Mouse (Mus musculus): Measurements from ENCODE around the gene Pip5k1b. TPM values are rescaled to one million over a fixed set of nuclear protein-coding genes. Genes with fewer than 3 reads are reported as not detected.

The Pip5k1b gene
- polyA plus RNA-seq, 1 experiment from 2014 or later = 4.4 TPM

DNA sequence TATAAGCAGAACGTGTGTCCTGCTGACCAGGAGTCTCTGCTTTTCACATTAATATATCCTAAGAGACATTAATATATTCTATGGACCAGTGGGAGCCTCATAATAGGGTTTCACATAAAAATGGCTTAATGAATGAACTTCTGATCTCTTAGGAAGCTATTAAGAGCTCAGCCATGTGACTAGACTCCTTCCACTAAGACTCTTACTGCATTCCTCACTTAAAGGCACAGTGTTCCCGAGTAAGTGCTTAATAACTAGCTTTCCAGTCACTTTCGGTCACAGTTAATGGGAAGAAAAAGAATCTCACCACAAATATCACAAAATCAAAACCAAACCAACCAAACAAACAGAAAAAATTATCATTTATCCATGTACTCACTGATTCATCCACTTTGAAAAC lies 87.1 kb downstream of the Pip5k1b start:
- TF ChIP-seq CTCF (IDR thresholded peaks at IDR 0.05; ENCODE audit: low read depth) (no peak), EP300 (IDR thresholded peaks at IDR 0.05; ENCODE audit: low read depth) (no peak)
- Histone ChIP-seq H3K4me3 (ENCODE audit: low read depth, low read length) (no peak overlapping the region), H3K27me3 (ENCODE audit: insufficient read depth, low read length) (no peaks in the 10 kb centered on the region), H3K4me1 (ENCODE audit: insufficient read depth) (no peaks in the 10 kb centered on the region), H3K27ac (ENCODE audit: low read depth) (no peak overlapping the region), H3K9me3 (ENCODE audit: low read length) (no peaks in the 10 kb centered on the region), H3K36me3 (replicated peaks; ENCODE audit: insufficient read depth, low read length) (no peaks in the 10 kb centered on the region), H3K4me2 (ENCODE audit: low read depth, low read length) (no peak overlapping the region), H3K9ac (replicated peaks) (no peak overlapping the region)
- ATAC-seq = no peak
- DNase-seq = no peak
- 76% methylated on average over 3 of the region's 3 CpGs for WGBS (ENCODE audit: insufficient replicate concordance)

DNA sequence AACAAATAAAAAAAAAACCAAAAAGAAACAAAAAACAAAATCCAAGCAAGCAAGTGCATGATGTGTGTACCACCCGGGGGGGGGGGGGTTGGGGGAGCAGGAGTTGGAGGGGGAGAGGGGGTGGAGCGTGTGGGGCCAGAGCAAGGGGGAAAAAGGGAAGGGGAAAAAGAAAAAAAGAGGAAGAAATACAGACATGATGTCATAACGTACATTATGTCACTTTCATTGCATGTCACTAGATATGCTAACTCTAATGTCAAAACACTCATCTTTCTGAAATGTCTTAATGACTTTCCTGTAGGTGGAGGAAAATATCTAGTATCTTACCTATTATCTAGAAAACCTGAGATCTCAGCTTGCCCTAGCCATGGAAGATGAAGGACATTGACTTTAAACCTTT lies 92.7 kb downstream of the Pip5k1b start:
- no peaks in the 10 kb centered on the region for H3K4me1 ChIP-seq (ENCODE audit: insufficient read depth)
- no peaks in the 10 kb centered on the region for H3K9me3 ChIP-seq (ENCODE audit: low read length)
- TF ChIP-seq EP300 (IDR thresholded peaks at IDR 0.05; ENCODE audit: low read depth) (no peak), CTCF (IDR thresholded peaks at IDR 0.05; ENCODE audit: low read depth) (no peak)
- H3K4me2 ChIP-seq (ENCODE audit: low read depth, low read length) = no peak overlapping the region
- H3K36me3 ChIP-seq (replicated peaks; ENCODE audit: insufficient read depth, low read length) = no peaks in the 10 kb centered on the region
- no peaks in the 10 kb centered on the region for H3K27me3 ChIP-seq (ENCODE audit: insufficient read depth, low read length)
- no peak overlapping the region for H3K4me3 ChIP-seq (ENCODE audit: low read depth, low read length)
- ATAC-seq = no peak
- 76% methylated on average over 3 of the region's 3 CpGs for WGBS (ENCODE audit: insufficient replicate concordance)
- H3K27ac ChIP-seq (ENCODE audit: low read depth) = no peak overlapping the region
- H3K9ac ChIP-seq (replicated peaks) = no peak overlapping the region
- no peak for DNase-seq

DNA sequence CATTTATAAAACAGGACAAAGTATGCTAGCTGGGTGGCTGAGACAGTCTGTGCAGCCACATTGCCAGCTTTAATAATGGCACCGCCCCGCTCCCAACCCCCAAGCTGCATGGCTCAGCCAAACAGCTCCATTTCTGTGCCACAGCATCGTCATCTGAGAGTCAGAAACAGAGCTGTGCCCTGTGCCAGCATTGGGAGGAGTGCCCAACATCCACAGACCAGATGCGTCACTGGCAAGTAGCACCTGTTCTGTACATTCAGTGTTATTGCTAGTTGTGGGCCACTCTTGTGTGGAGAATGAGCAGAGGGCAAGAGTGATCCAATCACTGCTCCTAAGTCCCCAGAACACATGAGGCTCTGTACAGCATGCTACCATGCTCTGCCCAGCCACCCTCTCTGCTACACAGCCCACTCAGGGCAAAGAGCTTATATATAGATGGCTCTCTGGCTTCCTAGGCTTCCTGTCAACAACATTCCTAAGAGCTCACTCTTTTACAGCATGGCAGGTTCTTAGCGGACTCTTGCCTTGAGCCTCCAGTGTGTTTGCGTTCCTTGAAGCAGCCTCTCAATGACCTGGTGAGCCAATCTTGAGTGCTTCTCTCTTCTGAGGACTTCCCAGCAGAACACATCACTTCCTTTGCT lies 99.0 kb downstream of the Pip5k1b start:
- Histone ChIP-seq H3K9ac (replicated peaks) (no peak overlapping the region), H3K4me1 (ENCODE audit: insufficient read depth) (no peaks in the 10 kb centered on the region), H3K36me3 (replicated peaks; ENCODE audit: insufficient read depth, low read length) (no peaks in the 10 kb centered on the region), H3K27me3 (ENCODE audit: insufficient read depth, low read length) (no peaks in the 10 kb centered on the region), H3K4me3 (ENCODE audit: low read depth, low read length) (no peak overlapping the region), H3K27ac (ENCODE audit: low read depth) (no peak overlapping the region), H3K4me2 (ENCODE audit: low read depth, low read length) (no peak overlapping the region), H3K9me3 (ENCODE audit: low read length) (no peaks in the 10 kb centered on the region)
- 90% methylated on average over 6 of the region's 6 CpGs for WGBS (ENCODE audit: insufficient replicate concordance)
- no peak for ATAC-seq
- TF ChIP-seq CTCF (IDR thresholded peaks at IDR 0.05; ENCODE audit: low read depth) = no peak
- no peak for DNase-seq

DNA sequence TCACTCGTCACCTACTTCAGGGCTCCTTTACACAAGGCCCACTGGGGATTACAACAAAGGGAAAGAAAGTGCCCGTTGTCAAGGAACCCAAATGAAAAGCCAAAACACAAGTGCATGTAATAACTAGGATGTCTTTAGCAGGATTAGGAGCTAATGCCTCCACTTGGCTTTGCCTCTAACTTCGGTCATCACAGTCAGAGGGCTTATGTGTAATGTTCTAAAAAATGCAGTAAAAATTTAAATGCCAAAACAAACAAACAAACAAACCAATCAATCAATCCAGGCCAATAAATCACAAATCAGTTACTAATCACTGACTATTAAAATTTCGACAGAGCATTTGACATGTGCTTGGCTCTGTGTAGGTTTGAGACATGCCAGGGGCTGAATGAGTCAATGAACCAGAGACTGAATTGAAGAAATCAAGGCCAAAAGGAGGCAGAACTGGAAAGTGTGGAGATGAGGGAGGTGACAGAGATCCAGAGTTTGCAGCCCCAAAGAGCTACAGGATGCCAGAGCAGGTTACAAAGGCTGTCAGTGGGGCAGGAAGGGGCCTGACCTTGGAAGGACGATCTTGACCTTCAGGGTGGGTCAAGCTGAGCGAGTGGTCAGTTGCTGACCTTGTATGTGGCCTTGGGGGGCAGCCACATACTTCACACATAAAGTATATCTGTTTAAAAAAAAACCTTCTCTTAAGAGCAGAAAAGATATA lies 100.3 kb downstream of the Pip5k1b start:
- H3K9ac ChIP-seq (replicated peaks) = no peak overlapping the region
- H3K27me3 ChIP-seq (ENCODE audit: insufficient read depth, low read length) = no peaks in the 10 kb centered on the region
- WGBS (ENCODE audit: insufficient replicate concordance) = 78% methylated on average over 6 of the region's 6 CpGs
- no peaks in the 10 kb centered on the region; the same call in 1 of the 2 replicates for H3K4me1 ChIP-seq (ENCODE audit: insufficient read depth)
- DNase-seq (no peak), ATAC-seq (no peak)
- no peak overlapping the region for H3K4me2 ChIP-seq (ENCODE audit: low read depth, low read length)
- TF ChIP-seq EP300 (IDR thresholded peaks at IDR 0.05; ENCODE audit: low read depth) = no peak
- TF ChIP-seq CTCF (IDR thresholded peaks at IDR 0.05; ENCODE audit: low read depth) = no peak
- no peaks in the 10 kb centered on the region for H3K9me3 ChIP-seq (ENCODE audit: low read length)
- no peak overlapping the region for H3K4me3 ChIP-seq (ENCODE audit: low read depth, low read length)
- no peak overlapping the region for H3K27ac ChIP-seq (ENCODE audit: low read depth)
- H3K36me3 ChIP-seq (replicated peaks; ENCODE audit: insufficient read depth, low read length) = no peaks in the 10 kb centered on the region

DNA sequence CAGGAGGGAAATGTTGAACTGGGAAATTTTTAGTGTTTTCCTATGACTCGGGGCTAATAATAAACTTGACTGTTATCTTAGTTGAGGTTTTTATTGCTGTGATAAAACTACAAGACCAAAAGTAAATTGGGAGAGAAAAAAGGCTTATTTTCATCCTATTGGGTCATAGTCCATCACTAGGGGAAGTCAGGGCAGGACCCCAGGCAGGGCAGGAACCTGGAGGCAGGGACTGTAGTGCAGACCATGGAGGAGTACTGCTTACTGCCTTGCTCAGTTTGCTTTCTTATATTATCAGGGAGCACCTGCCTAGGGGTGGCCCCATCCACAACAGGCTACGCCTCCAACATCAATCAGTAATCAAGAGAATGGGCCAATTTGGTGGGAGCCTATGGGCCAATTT lies 101.2 kb downstream of the Pip5k1b start:
- H3K27ac ChIP-seq (ENCODE audit: low read depth) = no peak overlapping the region
- H3K9ac ChIP-seq (replicated peaks) = no peak overlapping the region
- no peak for ATAC-seq
- H3K4me2 ChIP-seq (ENCODE audit: low read depth, low read length) = no peak overlapping the region
- H3K36me3 ChIP-seq (replicated peaks; ENCODE audit: insufficient read depth, low read length) = no peaks in the 10 kb centered on the region
- 79% methylated on average over 2 of the region's 2 CpGs for WGBS (ENCODE audit: insufficient replicate concordance)
- H3K27me3 ChIP-seq (ENCODE audit: insufficient read depth, low read length) = no peaks in the 10 kb centered on the region
- no peaks in the 10 kb centered on the region for H3K9me3 ChIP-seq (ENCODE audit: low read length)
- no peak for TF ChIP-seq CTCF (IDR thresholded peaks at IDR 0.05; ENCODE audit: low read depth)
- TF ChIP-seq EP300 (IDR thresholded peaks at IDR 0.05; ENCODE audit: low read depth) = no peak
- no peaks in the 10 kb centered on the region; the same call in 1 of the 2 replicates for H3K4me1 ChIP-seq (ENCODE audit: insufficient read depth)
- H3K4me3 ChIP-seq (ENCODE audit: low read depth, low read length) = no peak overlapping the region
- DNase-seq = no peak

DNA sequence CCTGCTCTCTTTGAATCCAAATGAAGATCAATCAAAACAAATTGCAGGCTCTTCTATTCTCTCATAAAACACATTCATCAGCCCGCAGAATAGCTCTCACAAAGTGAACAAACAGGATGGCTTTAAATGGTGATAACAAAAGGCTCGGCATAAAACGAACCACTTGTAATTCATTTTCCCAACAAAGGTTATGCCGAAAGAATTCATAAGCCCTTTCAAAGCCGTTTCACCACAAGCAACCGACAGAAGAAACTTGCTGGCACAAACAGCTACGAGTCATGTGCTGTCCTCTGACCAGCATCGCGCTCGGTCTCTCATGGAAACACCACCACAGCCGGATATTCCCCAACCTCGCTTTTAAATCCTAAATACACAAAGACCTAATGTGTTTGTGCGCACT lies 102.3 kb downstream of the Pip5k1b start:
- H3K4me3 ChIP-seq (ENCODE audit: low read depth, low read length) = no peak overlapping the region
- H3K4me2 ChIP-seq (ENCODE audit: low read depth, low read length) = no peak overlapping the region
- no peaks in the 10 kb centered on the region for H3K9me3 ChIP-seq (ENCODE audit: low read length)
- no peak overlapping the region for H3K9ac ChIP-seq (replicated peaks)
- WGBS (ENCODE audit: insufficient replicate concordance) = 88% methylated on average over 13 of the region's 13 CpGs
- H3K27me3 ChIP-seq (ENCODE audit: insufficient read depth, low read length) = no peaks in the 10 kb centered on the region
- DNase-seq (no peak), ATAC-seq (no peak)
- no peaks in the 10 kb centered on the region for H3K36me3 ChIP-seq (replicated peaks; ENCODE audit: insufficient read depth, low read length)
- no peak overlapping the region for H3K27ac ChIP-seq (ENCODE audit: low read depth)
- H3K4me1 ChIP-seq (ENCODE audit: insufficient read depth) = no peaks in the 10 kb centered on the region; the same call in 1 of the 2 replicates
- TF ChIP-seq CTCF (IDR thresholded peaks at IDR 0.05; ENCODE audit: low read depth) = no peak
- TF ChIP-seq EP300 (IDR thresholded peaks at IDR 0.05; ENCODE audit: low read depth) = no peak
